Mouse (Mus musculus): Measurements from ENCODE around the gene Rnf38.

The Rnf38 gene

DNA sequence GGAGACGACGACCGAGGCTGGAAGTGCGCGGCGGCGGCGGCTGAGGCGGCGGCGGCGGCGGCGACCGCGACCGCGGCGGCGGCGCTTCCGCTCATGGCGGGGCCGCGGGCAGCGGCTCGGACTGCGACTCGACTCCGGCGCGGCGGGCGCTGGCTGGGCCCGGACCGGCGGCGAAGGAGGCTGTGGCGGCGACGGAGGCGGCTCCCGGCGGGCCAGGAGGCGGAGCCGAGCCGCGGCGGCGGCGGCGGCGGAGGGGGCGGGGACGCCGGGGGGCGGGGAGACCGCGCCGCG is at the start of gene Rnf38:
Rnf38 (minus strand) TSS at position 77 of the 291 bp plus-strand sequence.
- DNase-seq (ENCODE audit: low spot score) = no peak

- DNase-seq (ENCODE audit: low spot score) = no peak
Measured at GRCm38 (mm10) chr4:44281597-44282265, 48.1 kb upstream of the Rnf38 start.

DNA sequence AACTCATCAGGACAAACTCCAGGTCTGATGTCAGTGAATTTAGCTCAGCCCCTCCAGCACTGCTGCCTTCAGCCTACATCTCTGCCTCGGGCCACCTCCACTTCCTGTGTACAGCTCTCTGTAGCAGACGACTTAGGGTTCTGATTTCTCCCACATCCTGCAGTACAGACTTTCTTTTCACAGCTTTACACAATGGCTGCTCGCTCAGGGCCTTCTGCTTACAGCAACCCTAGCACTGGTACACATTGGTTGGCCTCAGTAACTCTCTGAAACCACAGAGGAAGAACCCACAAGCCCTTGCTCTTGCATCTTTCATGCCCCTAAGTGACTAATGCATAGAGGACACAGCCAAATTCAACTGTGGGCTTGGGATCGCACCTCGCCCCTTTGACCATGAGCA is 37.5 kb upstream of the Rnf38 start:
- no peak for DNase-seq (ENCODE audit: low spot score)

GRCm38 (mm10) chr4:44269376-44269817 is 35.8 kb upstream of the Rnf38 start:
- no peak for DNase-seq (ENCODE audit: low spot score)

DNA sequence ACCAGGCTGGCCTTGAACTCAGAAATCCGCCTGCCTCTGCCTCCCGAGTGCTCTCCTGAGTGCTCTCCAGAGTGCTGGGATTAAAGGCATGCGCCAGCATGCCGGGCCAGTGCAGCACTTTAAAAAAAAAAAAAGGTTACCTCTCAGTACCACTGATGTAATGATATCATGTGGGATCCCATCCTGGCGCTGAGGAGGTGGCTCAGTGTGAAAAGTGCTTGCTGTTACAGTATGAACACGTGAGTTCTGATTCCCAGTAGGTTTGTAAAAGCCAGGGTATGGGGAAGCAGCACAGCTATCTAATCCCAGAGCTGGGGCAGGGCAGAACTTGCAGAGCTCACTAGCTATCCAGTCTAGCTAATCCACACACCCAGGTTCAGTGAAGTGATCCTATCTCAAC is 33.8 kb upstream of the Rnf38 start:
- no peak for DNase-seq (ENCODE audit: low spot score)

- DNase-seq (ENCODE audit: low spot score) = no peak
Measured at GRCm38 (mm10) chr4:44265500-44265899, 31.9 kb upstream of the Rnf38 start.

DNA sequence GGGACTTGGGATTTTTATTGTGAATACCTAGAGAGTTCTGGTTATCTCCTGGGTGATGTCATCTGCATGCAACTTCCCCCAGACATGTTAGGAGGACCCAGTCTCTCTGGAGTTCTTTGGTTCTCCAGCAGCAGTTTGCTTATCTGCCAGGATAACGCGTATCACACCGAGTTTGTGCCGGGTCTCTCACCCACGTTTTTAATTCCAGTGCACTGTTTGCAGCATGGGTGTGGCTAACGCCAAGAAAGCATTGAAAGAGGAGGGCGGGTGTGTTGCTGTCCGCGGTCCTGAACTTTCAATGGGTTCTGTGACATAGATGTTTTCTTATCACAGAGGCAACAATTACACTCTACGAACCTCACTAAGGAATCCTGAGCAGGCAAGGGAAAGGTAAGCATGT is 26.7 kb upstream of the Rnf38 start:
- DNase-seq (ENCODE audit: low spot score) = peak; percentile 27

GRCm38 (mm10) chr4:44259126-44259525 is 25.5 kb upstream of the Rnf38 start:
- DNase-seq (ENCODE audit: low spot score) = no peak

DNA sequence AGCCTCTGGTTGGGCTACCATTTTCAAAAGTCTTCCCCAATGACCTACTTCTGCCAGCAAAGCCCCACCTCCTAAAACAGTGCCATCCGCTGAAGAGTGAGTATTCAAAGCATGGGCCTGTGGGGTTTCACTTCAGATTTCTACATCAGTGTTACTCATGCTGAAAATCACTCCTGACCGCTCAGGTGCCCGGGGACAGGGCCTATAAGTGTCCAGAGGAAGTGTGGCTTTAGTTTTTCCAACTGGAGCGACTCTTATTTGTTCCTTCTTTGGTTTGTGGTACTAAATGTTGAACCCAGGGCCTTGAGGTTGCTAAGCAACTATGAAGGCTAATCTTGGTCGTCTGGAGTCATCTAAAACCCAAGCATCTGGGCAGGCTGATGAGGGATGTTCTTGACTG is 21.0 kb upstream of the Rnf38 start:
- no peak for DNase-seq (ENCODE audit: low spot score)

- DNase-seq (ENCODE audit: low spot score) = no peak
Measured at GRCm38 (mm10) chr4:44253191-44253590, 19.6 kb upstream of the Rnf38 start.

GRCm38 (mm10) chr4:44251966-44252916 is 18.7 kb upstream of the Rnf38 start:
- DNase-seq (ENCODE audit: low spot score) = no peak

- no peak for DNase-seq (ENCODE audit: low spot score)
Measured at GRCm38 (mm10) chr4:44251521-44251920, 17.9 kb upstream of the Rnf38 start.

DNA sequence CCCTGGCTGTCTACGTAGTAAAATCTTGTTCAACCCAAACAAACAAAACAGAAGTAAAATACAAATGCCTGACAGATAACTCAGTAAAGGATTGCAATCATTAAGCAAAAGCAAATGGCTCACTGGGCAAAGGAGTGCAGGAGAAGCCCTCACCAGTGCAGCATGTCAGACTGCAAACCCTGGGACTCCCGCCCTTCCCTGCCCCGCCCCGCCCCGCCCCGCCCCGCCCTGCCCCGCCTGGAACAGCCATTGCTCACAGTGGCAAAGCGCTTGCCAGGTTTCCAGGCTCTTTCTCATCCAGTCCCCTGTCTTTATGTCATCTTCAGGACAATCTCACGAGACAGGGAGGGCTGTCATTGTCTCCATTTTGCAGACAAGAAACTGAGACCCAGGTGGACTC is 16.1 kb upstream of the Rnf38 start:
- DNase-seq (ENCODE audit: low spot score) = no peak

GRCm38 (mm10) chr4:44247051-44247939 is 13.7 kb upstream of the Rnf38 start:
- DNase-seq (ENCODE audit: low spot score) = no peak

DNA sequence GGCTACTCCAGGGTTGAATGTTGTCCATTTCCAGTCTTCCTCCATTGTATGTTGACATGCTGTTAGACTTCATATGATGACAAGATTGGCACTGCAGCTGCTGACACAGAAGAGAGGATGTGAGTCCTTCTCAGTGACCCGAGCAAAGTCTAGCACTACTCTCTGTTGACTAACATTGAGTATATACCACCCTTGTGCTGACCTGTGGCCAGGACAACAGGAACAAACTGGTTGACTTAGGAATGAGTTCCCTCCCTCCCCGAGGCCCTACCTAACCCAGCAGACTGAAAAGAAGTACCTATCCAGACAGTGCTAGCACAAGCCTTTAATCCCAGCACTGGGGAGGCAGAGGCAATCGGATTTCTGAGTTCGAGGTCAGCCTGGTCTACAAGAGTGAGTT is 12.7 kb upstream of the Rnf38 start:
- DNase-seq (ENCODE audit: low spot score) = no peak

DNA sequence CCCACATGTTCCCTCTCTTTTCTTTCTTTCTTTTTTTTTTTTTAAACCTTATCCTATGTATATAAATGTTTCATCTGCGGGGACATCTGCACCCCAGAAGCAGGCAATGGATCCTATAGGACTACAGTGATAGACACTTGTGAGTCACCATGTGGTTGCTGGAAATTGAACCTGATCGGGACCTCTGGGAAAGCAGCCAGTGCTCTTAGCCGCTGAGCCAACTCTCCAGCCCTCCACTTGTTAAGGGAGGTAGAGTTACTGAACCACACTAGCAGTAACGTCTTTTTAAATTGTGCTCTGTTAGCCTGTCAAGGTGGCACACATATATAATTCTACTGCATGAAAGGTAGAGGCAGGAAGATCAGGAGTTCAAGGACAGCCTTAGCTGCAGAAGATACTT is 8.0 kb upstream of the Rnf38 start:
- DNase-seq (ENCODE audit: low spot score) = no peak

DNA sequence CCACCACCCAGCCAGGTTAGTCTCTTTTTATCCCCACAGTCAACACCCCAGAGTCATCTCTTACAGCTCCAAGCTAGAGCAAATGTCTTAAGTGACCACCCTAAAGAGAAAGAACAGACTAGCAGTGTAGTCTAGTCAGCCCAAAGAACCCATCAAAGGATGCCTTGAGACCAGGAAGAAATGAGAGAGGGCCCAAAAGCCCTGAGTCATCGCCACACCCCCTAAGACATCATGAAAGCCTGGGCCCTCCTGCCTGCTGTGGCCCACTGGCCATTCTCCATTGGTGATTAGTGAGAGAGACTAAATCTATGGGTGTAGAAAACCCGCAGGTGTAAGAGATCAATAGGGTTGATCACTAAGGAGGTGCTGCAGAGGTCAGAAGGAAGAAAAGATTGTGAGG is 2.4 kb upstream of the Rnf38 start:
- DNase-seq (ENCODE audit: low spot score) = no peak

DNA sequence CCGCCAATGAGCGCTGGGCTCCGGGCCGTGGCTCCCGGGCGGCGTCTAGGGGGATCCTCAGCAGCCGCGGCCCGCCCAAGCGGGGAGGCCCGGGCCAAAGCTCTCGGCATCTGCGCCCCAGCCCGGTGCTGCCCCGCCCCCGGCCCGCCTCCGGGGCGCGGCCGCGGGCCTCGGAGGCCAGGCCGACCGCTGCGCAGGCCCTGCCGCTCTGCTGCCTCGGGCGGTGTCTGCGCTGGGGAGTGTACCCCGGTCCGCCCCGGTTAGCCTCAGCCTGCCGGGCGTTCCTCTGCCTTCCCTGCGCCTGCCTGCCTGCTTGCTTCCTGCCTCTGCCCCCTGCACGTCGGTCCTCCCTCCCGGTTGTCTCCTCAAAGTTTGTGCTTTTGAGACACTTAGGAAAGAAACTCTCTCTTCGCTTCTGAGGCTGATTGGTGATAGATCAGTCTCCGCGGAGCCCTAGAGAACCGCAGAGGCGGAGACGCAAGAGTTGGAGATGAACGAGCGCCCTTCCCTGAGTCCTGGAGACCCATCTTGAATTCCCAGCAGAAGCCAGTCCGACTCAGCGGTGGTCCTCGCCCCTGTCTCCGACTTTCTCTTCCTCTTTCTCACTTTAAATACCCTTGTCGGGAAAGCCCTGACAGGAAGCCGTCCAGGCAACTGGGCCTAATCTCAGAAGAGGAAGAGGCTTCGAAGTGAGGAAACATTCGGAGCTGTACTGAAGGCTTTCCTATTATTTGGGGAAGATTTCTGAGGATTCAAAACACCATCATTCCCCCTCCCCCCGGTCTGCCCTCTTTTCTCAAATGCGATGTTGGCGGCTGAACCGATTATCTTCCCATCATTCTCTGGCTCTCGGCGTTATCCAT is 646 bp upstream of the Rnf38 start:
- DNase-seq (ENCODE audit: low spot score) = peak; percentile 73

- DNase-seq (ENCODE audit: low spot score) = peak; percentile 29
Measured at GRCm38 (mm10) chr4:44232771-44233712, 547 bp downstream of the Rnf38 start.

DNA sequence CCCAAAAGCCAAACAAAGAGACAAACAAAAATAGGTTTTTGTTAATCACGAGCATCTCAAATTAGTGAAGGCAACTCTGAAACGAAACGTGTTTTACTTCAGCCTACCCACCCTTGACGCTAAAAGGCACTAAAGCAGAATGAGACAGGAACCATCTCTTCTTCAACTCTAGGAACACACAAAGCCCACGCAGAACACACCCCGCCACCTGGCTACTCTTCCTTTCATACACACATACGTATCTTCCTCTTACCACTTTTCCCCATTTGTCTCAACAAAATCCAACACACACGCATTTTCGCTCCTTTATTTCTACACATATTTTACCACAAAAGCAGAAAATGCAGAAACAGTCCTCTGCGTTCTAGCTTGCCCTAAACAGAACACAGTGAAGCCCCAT is 8.5 kb downstream of the Rnf38 start:
- DNase-seq (ENCODE audit: low spot score) = no peak
